Mouse (Mus musculus): ENCODE measurements around the gene Ms4a18.

GRCm38 (mm10) chr19:10984551-10984950 lies 33.3 kb downstream of the Ms4a18 start:
- TF ChIP-seq CTCF (conservative IDR thresholded peaks at IDR 0.05; ENCODE audit: low read length) (0 out of 2 replicates have a peak, but pooled peaks have one; percentile 12), POU5F1 (IDR thresholded peaks at IDR 0.05; ENCODE audit: borderline replicate concordance, low read length) (no peak), NANOG (IDR thresholded peaks at IDR 0.05; ENCODE audit: borderline replicate concordance, low read length) (no peak)
